Mouse (Mus musculus) activated CD4-positive, CD25-positive, alpha-beta regulatory T cell, adult 9 weeks (primary cell): ENCODE results near the gene Fkbp14. TPM values are rescaled to one million over a fixed set of nuclear protein-coding genes. Genes with fewer than 3 reads are reported as not detected.

ENCODE experiments used
- polyA plus RNA-seq: library from polyadenylated mRNA; unstranded; fragments of 100-300 nt; shearing (Covaris generic); gene quantifications from one replicate; pipeline ENCODE4 v1.2.1, GENCODE M21; 2017

The Fkbp14 gene
- polyA plus RNA-seq: not detected

GRCm38 (mm10) chr6:54597208-54597607, at the start of gene Fkbp14:
Gene Fkbp14, minus strand, starts transcription at chr6:54597308.

GRCm38 (mm10) chr6:54594469-54595329, 2.4 kb downstream of the Fkbp14 start, which contains the start of gene Plekha8:
Gene Plekha8, plus strand, starts transcription at chr6:54595111.

DNA sequence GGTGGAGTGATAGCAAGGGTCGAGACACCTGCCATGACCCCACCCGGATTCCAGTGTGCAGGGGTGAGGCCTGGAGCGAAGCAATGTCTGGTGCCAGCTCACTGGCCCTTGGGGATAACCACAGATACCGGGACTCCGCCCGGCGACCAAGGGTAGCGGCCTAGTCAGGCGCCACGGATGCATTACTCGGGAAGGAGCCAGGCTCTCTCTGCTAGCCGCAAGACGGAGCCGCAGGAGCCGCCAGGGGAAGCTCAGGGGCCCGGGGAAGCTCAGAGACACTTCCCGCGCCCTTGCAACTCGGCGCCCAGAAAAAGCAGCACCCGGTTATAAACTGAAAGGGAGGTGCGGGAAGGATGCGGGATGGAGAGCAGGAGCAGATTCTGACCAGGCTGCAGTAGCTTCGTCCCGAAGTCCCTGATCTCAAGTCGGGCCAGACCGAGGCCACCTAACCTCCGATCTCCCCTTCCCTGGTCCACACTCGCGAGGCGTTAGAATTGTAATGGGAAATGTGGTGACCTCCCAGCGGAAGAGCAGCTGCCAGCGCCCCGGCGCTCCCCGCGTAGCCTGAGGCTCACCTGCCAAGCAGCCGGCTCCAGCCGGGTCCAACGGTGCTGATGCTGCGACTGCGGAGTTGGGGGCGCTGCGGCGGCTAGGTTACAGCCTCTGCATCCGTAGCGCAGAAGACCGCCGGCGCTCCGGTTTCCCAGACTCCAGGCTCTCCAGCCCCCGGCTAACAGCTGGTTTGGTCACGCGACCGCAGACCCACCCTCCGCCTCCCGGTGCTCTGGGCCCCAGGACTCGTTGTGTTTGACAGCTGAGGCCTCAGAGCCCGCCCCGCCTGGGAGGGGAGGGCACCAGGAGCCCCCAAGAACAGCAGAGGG, 31.2 kb downstream of the Fkbp14 start, which contains the start of gene Scrn1:
Gene Scrn1 (minus strand): TSS at position 825 of the 881 bp plus-strand sequence.

Other genes starting within 250 kb of the Fkbp14 start
- not detected for gene Wipf3, start 167.7 kb downstream of the Fkbp14 start, polyA plus RNA-seq
- gene Scrn1, start 30.8 kb downstream of the Fkbp14 start, polyA plus RNA-seq: not detected
- 1.0 TPM for gene Plekha8, start 2.2 kb downstream of the Fkbp14 start, polyA plus RNA-seq
- gene Mturn, start 84.3 kb upstream of the Fkbp14 start, polyA plus RNA-seq: 27.6 TPM
- gene Znrf2, start 219.6 kb upstream of the Fkbp14 start, polyA plus RNA-seq: 13.5 TPM